ENCODE assay signal across 25 mouse cellular contexts in genomic region chr1:168363053-168363452, GRCm38 (mm10).
DNase-seq lines count a peak whose midpoint lies in the region; ATAC-seq and TF ChIP-seq lines count a peak whose summit lies in the region.
"Had no signal": no experiment of that assay in that cellular context is flagged by ENCODE, and none has a peak within 500 bp of the region (broad histone marks: within the 10 kb centered on the region; RNA-seq: fewer than 3 reads in every experiment).

No protein-coding gene starts in this region.

- H3K9ac ChIP-seq in forebrain, embryonic 13.5 days, result no peak overlapping the region
- no peak overlapping the region for H3K9ac ChIP-seq in forebrain, postnatal 0 days
- H3K9ac ChIP-seq in midbrain, embryonic 15.5 days, result no peak overlapping the region
- no peak overlapping the region for H3K9ac ChIP-seq in midbrain, embryonic 14.5 days (replicated peaks; ENCODE audit: low read length)
- H3K9ac ChIP-seq: hindbrain, embryonic 12.5 days; liver, embryonic 12.5 days; liver, postnatal 0 days; midbrain, embryonic 13.5 days had no signal

- intact Hi-C loops in gastrocnemius, adult 2 months (cut with DNase I), result no loop called here

- no peak for DNase-seq in forebrain, postnatal 0 days
- DNase-seq in gastrocnemius, adult 2 months, result no peak
- DNase-seq in gastrocnemius, postnatal 25 days, result no peak
- DNase-seq in midbrain, embryonic 14.5 days, result no peak
- DNase-seq in adrenal gland, postnatal 4 days (ENCODE audit: low spot score in 2 of 2), result no peak
- DNase-seq: cerebellum, adult 11-12 months; cerebellum, adult 9-11 months; gastrocnemius, postnatal 36 days; kidney, adult 9 months; kidney, postnatal 10 days; left cerebral cortex, postnatal 4 days; liver, postnatal 0 days; right cerebral cortex, adult 18-20 months; thymus, adult 2 months; thymus, postnatal 36 days had no signal

- H3K4me2 ChIP-seq in forebrain, embryonic 13.5 days, result no peak overlapping the region
- no peak overlapping the region for H3K4me2 ChIP-seq in forebrain, postnatal 0 days (ENCODE audit: low read depth)
- H3K4me2 ChIP-seq in midbrain, embryonic 15.5 days, result no peak overlapping the region
- H3K4me2 ChIP-seq in midbrain, embryonic 14.5 days (ENCODE audit: low read length), result no peak overlapping the region
- H3K4me2 ChIP-seq: heart, embryonic 11.5 days; hindbrain, embryonic 12.5 days; liver, embryonic 12.5 days; midbrain, embryonic 13.5 days had no signal

- ATAC-seq in forebrain, embryonic 13.5 days, result no peak
- no peak for ATAC-seq in forebrain, postnatal 0 days
- ATAC-seq in midbrain, embryonic 15.5 days (replicated peaks), result no peak
- ATAC-seq in midbrain, embryonic 14.5 days (ENCODE audit: low FRiP score, low TSS enrichment), result no peak
- ATAC-seq: intestine, postnatal 0 days; midbrain, embryonic 13.5 days had no signal

- peaks cover 14% of the 10 kb centered on the region; the same call in 1 of the 2 replicates for H3K36me3 ChIP-seq in forebrain, embryonic 13.5 days (ENCODE audit: poor library complexity, severe bottlenecking)
- no peaks in the 10 kb centered on the region for H3K36me3 ChIP-seq in forebrain, postnatal 0 days (ENCODE audit: insufficient read depth)
- no peaks in the 10 kb centered on the region for H3K36me3 ChIP-seq in midbrain, embryonic 15.5 days (replicated peaks)
- no peaks in the 10 kb centered on the region for H3K36me3 ChIP-seq in midbrain, embryonic 14.5 days (ENCODE audit: control insufficient read depth, insufficient read depth, low read length)
- H3K36me3 ChIP-seq: G1E; hindbrain, embryonic 12.5 days; liver, embryonic 12.5 days; midbrain, embryonic 13.5 days had no signal

- no peaks in the 10 kb centered on the region for H3K9me3 ChIP-seq in forebrain, embryonic 13.5 days (replicated peaks)
- H3K9me3 ChIP-seq in forebrain, postnatal 0 days (ENCODE audit: low read length), result no peaks in the 10 kb centered on the region
- H3K9me3 ChIP-seq in midbrain, embryonic 15.5 days, result no peaks in the 10 kb centered on the region
- no peaks in the 10 kb centered on the region for H3K9me3 ChIP-seq in midbrain, embryonic 14.5 days (ENCODE audit: control insufficient read depth, low read length)
- H3K9me3 ChIP-seq: hindbrain, embryonic 12.5 days; liver, embryonic 12.5 days; midbrain, embryonic 13.5 days had no signal

- 81% methylated on average over 11 of the region's 11 CpGs for WGBS in forebrain, embryonic 13.5 days
- 62% methylated on average over 11 of the region's 11 CpGs for WGBS in forebrain, postnatal 0 days
- WGBS in midbrain, embryonic 15.5 days, result 90% methylated on average over 11 of the region's 11 CpGs
- 91% methylated on average over 11 of the region's 11 CpGs for WGBS in midbrain, embryonic 14.5 days

- no peak overlapping the region for H3K4me3 ChIP-seq in forebrain, embryonic 13.5 days
- H3K4me3 ChIP-seq in forebrain, postnatal 0 days (ENCODE audit: low read depth, low read length), result no peak overlapping the region
- H3K4me3 ChIP-seq in gastrocnemius, adult 2 months, result no peak overlapping the region
- no peak overlapping the region for H3K4me3 ChIP-seq in midbrain, embryonic 15.5 days
- H3K4me3 ChIP-seq in midbrain, embryonic 14.5 days (replicated peaks; ENCODE audit: low read depth, low read length), result no peak overlapping the region
- H3K4me3 ChIP-seq: hindbrain, embryonic 12.5 days; liver, embryonic 12.5 days; midbrain, embryonic 13.5 days had no signal

- peaks cover 93% of the 10 kb centered on the region for H3K4me1 ChIP-seq in forebrain, embryonic 13.5 days
- peaks cover 26% of the 10 kb centered on the region for H3K4me1 ChIP-seq in forebrain, postnatal 0 days (ENCODE audit: insufficient read depth)
- H3K4me1 ChIP-seq in midbrain, embryonic 15.5 days, result peaks cover 82% of the 10 kb centered on the region
- H3K4me1 ChIP-seq in midbrain, embryonic 14.5 days (ENCODE audit: control insufficient read depth, insufficient read depth, low read length), result peaks cover 75% of the 10 kb centered on the region

- peak overlapping the region; percentile 48; the same call in 1 of the 2 replicates for H3K27ac ChIP-seq in forebrain, embryonic 13.5 days
- no peak overlapping the region for H3K27ac ChIP-seq in forebrain, postnatal 0 days (ENCODE audit: low read depth, low read length)
- peak overlapping the region; percentile 16; the same call in 1 of the 2 replicates for H3K27ac ChIP-seq in gastrocnemius, adult 2 months
- peak overlapping the region; percentile 48; the same call in 1 of the 2 replicates for H3K27ac ChIP-seq in midbrain, embryonic 15.5 days
- H3K27ac ChIP-seq in midbrain, embryonic 14.5 days (replicated peaks; ENCODE audit: low read depth, low read length), result no peak overlapping the region
- H3K27ac ChIP-seq: hindbrain, embryonic 12.5 days; liver, embryonic 12.5 days; macrophage had no signal

- H3K27me3 ChIP-seq in forebrain, embryonic 13.5 days, result no peaks in the 10 kb centered on the region
- H3K27me3 ChIP-seq in forebrain, postnatal 0 days (ENCODE audit: insufficient read depth, low read length), result no peaks in the 10 kb centered on the region
- no peaks in the 10 kb centered on the region for H3K27me3 ChIP-seq in midbrain, embryonic 15.5 days (replicated peaks)
- H3K27me3 ChIP-seq in midbrain, embryonic 14.5 days (ENCODE audit: control insufficient read depth, insufficient read depth, low read length), result no peaks in the 10 kb centered on the region
- H3K27me3 ChIP-seq: hindbrain, embryonic 12.5 days; midbrain, embryonic 13.5 days; Patski had no signal

- TF ChIP-seq CTCF in forebrain, postnatal 0 days (IDR thresholded peaks at IDR 0.05; ENCODE audit: low read depth), result no peak
- no peak for TF ChIP-seq CTCF in gastrocnemius, adult 2 months (IDR thresholded peaks at IDR 0.05)

Comparison
In these comparisons a context has a peak if more than half of its experiments do, and no peak if none do; other contexts are left out.
1. H3K27ac ChIP-seq: peak in forebrain, embryonic 13.5 days (single experiment), gastrocnemius, adult 2 months (single experiment) and midbrain, embryonic 15.5 days (single experiment); none in forebrain, postnatal 0 days (single experiment) and midbrain, embryonic 14.5 days (single experiment).